Comparison of ENCODE assay signal across 18 mouse cellular contexts in genomic region chr17:69119183-69119582, GRCm38 (mm10). TPM values are rescaled to one million over a fixed set of nuclear protein-coding genes. Genes with fewer than 3 reads are reported as not detected.
"Had no signal": no experiment of that assay in that cellular context is flagged by ENCODE, and none has a peak within 500 bp of the region (broad histone marks: within the 10 kb centered on the region; RNA-seq: fewer than 3 reads in every experiment).

No protein-coding gene starts in this region.

- ATAC-seq: midbrain, embryonic 15.5 days had no signal

- H3K9me3 ChIP-seq: limb, embryonic 10.5 days; liver, embryonic 15.5 days; lung, embryonic 15.5 days; midbrain, embryonic 15.5 days; neural tube, embryonic 12.5 days had no signal

- H3K4me3 ChIP-seq: left cerebral cortex, adult 2 months; limb, embryonic 10.5 days; liver, embryonic 15.5 days; lung, embryonic 15.5 days; megakaryocyte, embryonic 14.5 days; midbrain, embryonic 15.5 days; neural tube, embryonic 12.5 days had no signal

- H3K4me2 ChIP-seq: liver, embryonic 11.5 days; liver, embryonic 15.5 days; lung, embryonic 15.5 days; midbrain, embryonic 11.5 days; midbrain, embryonic 15.5 days; neural tube, embryonic 12.5 days had no signal

- H3K36me3 ChIP-seq: limb, embryonic 10.5 days; liver, embryonic 15.5 days; lung, embryonic 15.5 days; midbrain, embryonic 15.5 days; neural tube, embryonic 12.5 days had no signal

- H3K27me3 ChIP-seq: midbrain, embryonic 15.5 days; neural tube, embryonic 12.5 days had no signal

- DNase-seq: kidney, postnatal 10 days; lung, postnatal 14 days; retina, postnatal 1 day; right cerebral cortex, postnatal 4 days; spleen, adult 18-20 months; thymus, adult 18-20 months; thymus, postnatal 25 days had no signal

- H3K27ac ChIP-seq: left cerebral cortex, adult 2 months; limb, embryonic 10.5 days; liver, embryonic 15.5 days; lung, embryonic 15.5 days; macrophage; midbrain, embryonic 15.5 days; neural tube, embryonic 12.5 days had no signal

- H3K4me1 ChIP-seq: liver, embryonic 15.5 days; megakaryocyte, embryonic 14.5 days had no signal

- H3K9ac ChIP-seq: liver, embryonic 15.5 days; lung, embryonic 15.5 days; midbrain, embryonic 15.5 days; neural tube, embryonic 12.5 days had no signal

RNA-seq across cellular contexts. Expression of gene Epb41l3, which starts 43.7 kb away (rescaled TPM):
- total RNA-seq: neutrophil, adult 5-6 weeks had no signal
